Mouse (Mus musculus) embryo, embryonic 9.5 days (tissue): ENCODE results near the gene Fam129b.

Experiments used
- DNase-seq: peaks from one replicate; pipeline ENCODE4 v3.0.0-alpha.2; 2017; ENCODE audit errors: extremely low spot score

The Fam129b gene

DNA sequence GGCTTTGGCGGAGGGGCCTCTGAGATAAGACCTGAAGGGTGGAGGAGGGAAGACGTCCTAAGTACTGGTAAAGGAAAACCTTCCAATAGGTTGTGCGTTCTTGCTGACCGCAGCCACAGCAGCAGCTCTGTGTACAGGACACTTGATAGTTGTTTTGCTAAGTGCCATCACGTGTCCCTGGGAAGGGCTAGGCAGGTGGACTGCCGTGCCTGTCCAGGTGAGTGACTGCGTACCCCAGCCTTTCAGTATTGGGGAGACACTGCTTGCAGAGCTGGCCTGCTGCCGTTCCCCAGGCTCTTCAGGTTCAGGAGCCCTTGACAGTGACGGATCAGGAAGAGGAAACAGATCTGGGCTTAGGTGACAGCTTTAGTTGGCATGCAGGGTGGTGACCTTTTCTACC, 15.4 kb downstream of the Fam129b start:
- DNase-seq = no peak

DNA sequence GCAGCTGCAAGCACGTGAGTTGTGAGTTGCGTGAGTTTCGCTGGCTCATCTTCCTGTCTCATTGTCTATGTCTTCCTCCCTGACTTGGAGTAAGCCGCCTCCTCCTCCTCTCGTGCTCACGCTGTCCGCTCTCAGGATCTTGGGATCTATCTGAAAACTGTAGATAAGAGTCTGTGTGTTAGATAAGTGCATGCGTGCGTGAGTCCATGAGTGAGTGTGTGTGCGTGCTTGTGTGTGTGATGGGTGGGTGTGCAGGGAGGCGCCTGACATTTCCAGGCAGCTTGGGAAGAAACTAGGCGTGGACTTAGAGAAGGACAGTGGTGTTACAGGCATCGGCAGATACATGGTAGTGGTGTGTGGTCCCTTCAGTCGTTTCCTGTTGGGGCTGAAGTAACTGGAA, 16.6 kb downstream of the Fam129b start:
- DNase-seq = no peak

DNA sequence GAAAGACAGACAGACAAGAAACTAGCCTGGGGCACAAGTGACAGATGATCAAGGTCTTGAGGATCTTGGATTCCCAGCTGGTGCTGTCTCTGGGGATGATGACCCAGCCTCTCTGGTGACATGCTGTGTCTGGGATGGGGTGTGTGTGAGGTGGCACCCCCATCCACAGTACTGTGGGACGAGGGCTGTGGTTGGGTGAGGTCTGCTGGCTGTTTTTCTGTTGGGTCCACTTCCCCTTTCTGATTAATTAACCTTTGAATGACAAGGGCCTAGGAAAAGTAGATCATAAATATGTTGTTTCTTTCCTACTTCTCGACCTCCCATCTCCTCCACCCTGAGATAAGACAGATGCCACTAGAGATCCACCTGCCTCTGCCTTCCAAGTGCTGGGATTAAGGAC, 18.2 kb downstream of the Fam129b start:
- DNase-seq = no peak

GRCm38 (mm10) chr2:32895606-32896106, 19.7 kb downstream of the Fam129b start:
- no peak for DNase-seq

DNA sequence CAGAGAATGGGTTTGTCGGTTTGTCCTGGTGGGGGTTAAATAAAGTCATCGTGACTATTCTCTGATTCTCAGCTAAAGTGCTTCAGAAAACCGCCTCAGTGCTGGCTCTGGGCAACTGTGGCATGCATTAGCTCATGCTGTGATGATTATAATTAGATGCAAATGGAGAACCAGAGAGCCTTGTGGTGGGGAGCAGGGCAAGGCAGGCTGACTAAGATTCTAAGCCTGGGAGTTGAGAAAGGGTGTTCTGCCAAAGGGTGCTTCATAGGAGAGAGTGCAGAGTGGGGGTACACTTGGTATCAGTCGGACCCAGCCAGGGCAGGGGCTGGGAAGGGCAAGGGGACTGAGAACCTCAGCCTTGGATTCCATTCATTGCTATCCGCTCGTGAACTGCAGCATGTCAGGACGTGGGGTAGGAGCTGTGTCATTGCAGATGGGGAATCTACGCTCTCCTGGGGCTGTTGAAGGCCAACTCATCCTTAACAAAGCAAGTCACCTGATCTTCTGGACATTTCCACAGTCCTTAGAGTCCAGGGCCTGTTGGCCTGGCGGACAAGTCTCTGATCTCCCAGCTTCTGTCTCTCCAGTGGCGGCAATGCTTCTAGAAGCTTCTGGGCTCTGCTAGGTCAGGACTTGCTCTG, 20.7 kb downstream of the Fam129b start:
- no peak for DNase-seq

DNA sequence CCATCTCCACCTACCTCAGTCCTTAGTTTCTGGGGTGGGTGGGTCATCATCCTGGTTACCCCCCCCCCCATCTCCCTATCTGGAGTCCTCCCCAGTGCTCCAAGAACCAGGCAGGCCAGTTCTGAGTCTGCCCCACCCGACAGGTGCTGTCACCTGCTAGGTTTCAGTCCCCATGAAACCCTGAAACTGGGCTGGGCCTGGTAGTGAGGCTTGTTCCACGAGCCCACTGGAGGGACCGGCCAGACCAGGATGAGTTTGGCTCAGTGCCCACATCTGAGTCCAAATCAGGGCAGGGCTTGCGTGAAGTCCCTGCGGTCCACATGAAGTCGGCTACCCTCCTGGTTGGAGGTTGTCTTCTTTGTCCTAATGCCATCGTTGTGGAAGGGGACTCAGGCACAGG, 23.1 kb downstream of the Fam129b start:
- no peak for DNase-seq

DNA sequence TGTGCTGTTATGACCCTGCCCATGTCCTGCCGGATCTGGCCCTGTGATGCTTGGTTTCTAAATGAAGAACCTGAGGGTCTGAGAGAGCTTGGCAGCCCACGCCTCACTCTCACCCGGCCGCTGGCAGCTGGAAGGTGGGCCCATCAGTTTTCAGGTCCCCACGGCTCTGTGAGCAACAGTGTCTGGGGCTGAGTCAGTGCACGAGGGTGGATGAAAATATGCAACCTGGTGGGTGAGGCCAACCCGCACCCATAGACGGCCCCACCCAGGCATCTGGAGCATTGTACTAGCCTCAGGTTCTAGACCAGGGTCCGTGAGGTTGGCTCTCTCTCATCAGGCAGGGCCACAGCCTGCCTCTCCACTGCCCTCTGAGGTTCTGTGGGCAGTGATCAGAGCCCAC, 26.2 kb downstream of the Fam129b start:
- no peak for DNase-seq

DNA sequence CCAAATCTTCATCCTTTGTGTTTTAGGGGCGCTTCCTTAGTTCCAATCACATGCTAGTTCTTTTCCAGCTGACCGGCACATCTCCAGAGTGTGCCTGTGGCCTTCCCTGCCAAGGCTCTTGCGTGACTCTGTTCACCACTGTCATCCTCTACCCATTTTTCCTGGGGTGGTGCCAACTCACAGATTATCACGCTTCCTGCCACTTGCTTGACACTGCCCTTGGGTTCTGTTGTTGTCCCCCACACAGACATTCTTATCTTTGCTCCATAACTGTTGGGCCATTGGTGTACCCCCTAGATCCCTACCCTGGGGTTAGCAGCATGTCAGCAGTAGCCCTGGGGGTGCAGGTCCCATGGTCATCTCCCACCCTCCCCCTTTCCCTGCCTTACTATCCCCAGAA, 27.6 kb downstream of the Fam129b start:
- DNase-seq = no peak

GRCm38 (mm10) chr2:32904637-32905036, 28.7 kb downstream of the Fam129b start:
- DNase-seq = no peak

DNA sequence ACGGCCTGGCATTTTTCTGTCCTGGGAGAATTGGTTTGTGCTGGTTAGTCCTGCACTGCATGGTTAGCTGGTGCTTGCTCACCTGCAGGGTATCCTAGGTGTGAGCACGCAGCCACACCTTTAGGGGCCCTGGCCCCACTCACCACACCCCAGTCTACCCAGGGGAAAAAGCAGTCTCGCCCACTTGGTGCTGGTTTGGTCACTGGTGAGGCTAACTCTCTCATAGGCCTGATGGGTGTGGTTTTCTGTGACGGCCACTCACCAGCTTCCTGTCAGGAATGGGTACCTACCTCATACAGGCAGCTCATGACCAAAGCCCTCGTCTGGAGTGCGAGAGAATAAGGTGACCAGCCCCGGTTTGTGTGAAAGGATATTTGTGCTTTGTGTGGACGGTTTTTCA, 29.4 kb downstream of the Fam129b start:
- DNase-seq = no peak

- DNase-seq = no peak
These were observed 31.5 kb downstream of the Fam129b start for GRCm38 (mm10) chr2:32907442-32907841.

DNA sequence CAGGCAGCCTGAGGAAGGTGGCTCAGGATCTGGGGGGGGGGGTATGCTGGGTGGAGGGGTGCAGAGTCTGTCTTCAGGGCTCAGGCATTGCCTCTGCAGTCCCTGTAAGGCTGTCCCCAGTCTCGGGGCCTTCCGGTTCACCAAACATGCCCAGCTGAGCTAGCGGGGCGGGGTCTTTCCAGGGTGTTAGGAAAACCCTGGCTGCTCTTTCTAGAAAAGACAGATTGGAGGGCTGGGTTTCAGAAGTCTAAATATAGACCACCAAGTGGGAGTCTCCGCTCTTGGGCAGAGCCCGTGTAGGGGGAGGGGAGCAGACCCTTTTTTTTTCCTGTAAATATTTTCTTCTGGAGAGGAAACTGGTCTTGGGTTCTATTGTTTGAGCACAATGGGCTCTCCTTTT, 32.4 kb downstream of the Fam129b start:
- DNase-seq = peak; percentile 61

DNA sequence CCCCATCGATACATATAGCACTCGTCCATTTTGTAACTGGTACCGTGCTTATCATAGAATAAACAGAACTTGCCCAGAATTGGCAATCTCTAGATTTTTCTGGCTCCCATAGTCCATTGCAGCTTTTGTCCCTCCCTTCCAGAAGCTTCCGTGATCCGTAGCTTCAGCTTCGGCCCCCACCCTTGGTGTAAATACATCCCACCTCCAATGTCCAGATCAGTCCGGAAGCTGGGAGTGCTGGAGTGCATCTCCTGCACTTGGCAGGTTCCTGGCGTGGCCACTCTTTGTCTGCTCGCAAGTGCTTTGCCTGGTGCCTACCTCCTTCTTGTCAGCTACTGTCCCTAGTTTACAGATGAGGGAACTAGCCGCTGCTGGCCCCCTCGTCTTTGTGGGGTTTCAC, 32.9 kb downstream of the Fam129b start:
- DNase-seq = no peak

DNA sequence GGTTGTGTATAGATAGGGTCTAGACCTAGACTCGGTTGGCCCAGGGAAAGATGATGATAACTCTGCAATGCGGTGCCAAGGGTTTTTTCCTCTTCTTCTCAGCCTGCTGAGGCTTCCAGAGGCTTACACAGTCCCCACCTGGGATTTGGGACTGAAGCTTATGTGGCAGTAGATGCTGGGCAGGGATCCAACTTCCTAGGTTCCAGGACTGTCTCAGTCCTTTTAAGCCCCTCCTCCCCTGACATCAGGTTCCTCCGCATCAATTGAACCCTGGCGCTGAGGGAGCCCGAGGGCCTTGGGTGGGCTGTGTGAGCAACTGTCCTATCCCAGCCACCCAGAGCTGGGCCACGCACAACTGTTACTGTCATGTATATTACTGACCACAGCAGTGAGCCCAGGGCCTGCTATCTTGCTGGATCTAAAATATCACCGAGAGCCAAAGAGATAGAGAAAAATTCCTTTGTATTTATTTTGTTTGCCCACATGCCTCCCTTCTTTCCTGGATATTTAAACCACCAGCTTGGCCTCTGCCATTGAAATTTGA, 35.8 kb downstream of the Fam129b start:
- no peak for DNase-seq

DNA sequence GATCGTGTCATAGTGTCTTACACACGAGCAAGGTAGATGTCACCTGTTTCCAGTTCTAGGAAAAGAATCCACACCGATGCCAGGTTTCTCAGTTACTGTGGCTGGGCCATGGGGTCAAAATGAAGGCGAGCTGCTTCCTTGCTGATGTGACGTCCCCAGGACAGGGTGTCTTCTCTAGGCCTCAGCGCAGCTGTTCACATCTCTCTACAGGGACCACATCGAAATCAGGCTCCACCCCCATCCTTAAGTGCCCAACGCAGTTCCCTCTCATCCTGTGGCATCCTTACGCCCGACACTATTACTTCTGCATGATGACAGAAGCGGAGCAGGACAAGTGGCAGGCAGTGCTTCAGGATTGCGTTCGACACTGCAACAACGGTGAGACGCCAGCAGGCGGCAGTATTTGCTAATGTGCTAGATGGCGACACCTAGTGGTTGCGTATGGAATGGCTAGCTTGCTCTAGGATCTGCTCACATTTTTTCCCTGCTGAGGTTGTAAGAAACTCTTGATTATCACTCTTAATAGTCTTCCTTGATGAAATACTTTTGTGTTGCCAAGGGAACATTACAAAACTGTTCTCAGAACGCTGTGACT, 36.4 kb downstream of the Fam129b start:
- peak; percentile 83 for DNase-seq

DNA sequence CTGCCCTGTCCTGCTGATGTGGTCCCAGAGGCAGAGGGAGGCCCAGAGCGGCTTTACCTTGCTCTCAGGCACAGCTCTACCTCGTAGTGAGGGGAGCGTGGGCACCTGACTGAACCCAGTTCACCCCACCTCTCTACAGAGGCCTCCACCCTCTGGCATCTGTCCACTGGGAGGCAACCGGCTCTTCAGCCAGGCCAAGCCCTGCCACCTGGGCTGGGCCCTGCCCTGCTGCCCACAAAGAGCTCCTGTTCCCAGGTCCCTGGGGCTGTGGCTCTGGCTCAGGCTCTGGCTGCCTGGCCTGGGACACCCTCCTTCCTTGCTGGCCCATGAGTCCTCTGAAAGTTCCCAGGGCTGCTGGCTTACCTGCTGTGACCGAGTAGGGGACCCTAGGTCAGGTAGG, 38.4 kb downstream of the Fam129b start:
- DNase-seq = no peak

- peak; percentile 41 for DNase-seq
These were observed 39.0 kb downstream of the Fam129b start for GRCm38 (mm10) chr2:32914896-32915295.

DNA sequence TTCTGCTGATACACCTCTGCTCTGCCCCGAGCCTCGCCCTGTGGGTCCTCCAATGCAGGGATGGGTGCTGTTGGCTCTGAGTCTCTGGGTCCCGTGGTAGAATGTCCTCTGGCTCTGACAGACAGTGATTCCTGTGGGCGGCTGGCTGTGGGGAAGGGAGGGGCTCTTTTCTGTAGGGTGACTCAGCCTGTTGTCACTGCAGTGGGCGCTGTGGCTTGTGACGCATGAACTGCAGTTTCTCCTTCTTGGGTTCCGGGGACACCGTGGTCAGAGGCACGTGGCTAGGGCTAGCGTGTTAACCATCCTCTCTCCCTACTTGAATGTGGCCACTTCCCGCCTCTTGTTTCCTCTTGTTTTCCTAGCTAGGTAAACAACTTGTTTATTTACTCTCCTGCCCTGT, 41.6 kb downstream of the Fam129b start:
- no peak for DNase-seq

- DNase-seq = no peak
These were observed 42.5 kb downstream of the Fam129b start for GRCm38 (mm10) chr2:32918391-32918790.

DNA sequence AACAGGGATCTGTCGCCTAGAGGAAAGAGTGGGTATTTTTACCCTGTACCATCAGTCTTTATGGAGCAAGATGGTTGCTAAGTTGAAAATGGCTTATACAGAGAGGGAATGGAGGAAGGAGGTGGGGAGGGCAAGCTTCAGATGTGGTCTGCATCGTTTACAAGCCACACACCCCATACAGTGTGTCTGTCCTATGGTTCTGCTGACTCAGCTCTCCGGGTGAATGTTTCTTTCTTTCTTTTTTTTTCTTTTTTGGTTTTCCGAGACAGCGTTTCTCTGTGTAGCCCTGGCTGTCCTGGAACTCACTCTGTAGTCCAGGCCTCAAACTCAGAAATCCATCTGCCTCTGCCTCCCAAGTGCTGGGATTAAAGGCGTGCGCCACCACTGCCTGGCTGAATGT, 45.3 kb downstream of the Fam129b start:
- no peak for DNase-seq

GRCm38 (mm10) chr2:32921801-32922380, 46.0 kb downstream of the Fam129b start:
- DNase-seq = no peak

DNA sequence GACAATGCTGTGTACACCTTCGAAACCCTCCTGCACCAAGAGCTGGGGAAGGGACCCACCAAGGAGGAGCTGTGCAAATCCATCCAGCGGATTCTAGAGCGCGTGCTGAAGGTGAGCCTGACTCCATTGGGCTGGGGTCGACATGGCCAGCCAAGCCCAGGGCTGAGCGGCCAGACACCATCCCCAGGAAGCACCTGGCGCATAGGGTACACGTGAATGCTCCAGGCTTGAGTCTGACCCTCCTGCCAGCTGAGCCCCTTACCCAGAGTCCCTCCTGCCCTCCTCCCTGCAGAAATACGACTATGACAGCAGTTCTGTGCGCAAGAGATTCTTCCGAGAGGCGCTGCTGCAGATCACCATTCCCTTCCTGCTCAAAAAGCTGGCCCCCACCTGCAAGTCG, 46.6 kb downstream of the Fam129b start:
- DNase-seq = no peak
